Mouse (Mus musculus): ENCODE results near the gene Cyp3a16. TPM values are rescaled to one million over a fixed set of nuclear protein-coding genes. Genes with fewer than 3 reads are reported as not detected.
"Not testable (repeated sequence)": the region's sequence is repeated elsewhere in the genome, so short reads cannot be mapped to it uniquely, and the experiment has no call there.

Cyp3a16 gene
- total and polyA plus RNA-seq, 3 experiments = not detected

DNA sequence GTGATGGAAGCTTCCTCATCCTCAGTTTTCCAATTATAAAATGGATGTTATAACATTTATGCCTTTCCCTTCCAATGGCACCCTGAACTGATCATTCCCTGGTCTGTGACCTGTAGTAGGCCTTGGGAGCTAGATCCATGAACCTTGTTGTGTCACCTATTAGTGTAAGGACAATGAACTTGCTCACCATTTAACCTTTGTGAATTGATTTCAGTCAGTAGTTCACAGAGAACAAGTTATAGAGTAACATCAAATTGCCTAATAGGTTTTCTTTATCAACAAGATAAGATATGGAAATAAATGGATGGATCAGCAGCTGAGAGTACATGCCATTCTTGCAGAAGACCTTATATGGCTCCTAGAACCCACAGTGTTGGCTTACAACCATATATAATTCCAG, 38.5 kb downstream of the Cyp3a16 start:
- TF ChIP-seq TAL1 (conservative IDR thresholded peaks at IDR 0.05; ENCODE audit: low read depth, low read length) (no peak), CTCF (IDR thresholded peaks at IDR 0.05; ENCODE audit: low read depth, low read length) (no peak), POLR2AphosphoS5 (IDR thresholded peaks at IDR 0.05; ENCODE audit: insufficient replicate concordance, low read depth, low read length) (no peak), GATA2 (IDR thresholded peaks at IDR 0.05; ENCODE audit: borderline replicate concordance, low read depth, low read length) (no peak), GATA1 (IDR thresholded peaks at IDR 0.05; ENCODE audit: borderline replicate concordance, low read length) (no peak)
- no peak for ATAC-seq (ENCODE audit: extremely low read depth, insufficient number of reproducible peaks, low FRiP score, poor library complexity, severe bottlenecking)
- Histone ChIP-seq H3K36me3 (replicated peaks) (no peaks in the 10 kb centered on the region), H3K9me3 (replicated peaks) (peaks cover 2% of the 10 kb centered on the region; the same call in 1 of the 2 replicates), H3K4me3 (ENCODE audit: low read depth, low read length) (no peak overlapping the region), H3K27me3 (ENCODE audit: insufficient read depth, low read length) (no peaks in the 10 kb centered on the region), H3K4me1 (ENCODE audit: insufficient read depth, low read depth, low read length) (no peaks in the 10 kb centered on the region)
- no peak for DNase-seq (ENCODE audit: low spot score)

DNA sequence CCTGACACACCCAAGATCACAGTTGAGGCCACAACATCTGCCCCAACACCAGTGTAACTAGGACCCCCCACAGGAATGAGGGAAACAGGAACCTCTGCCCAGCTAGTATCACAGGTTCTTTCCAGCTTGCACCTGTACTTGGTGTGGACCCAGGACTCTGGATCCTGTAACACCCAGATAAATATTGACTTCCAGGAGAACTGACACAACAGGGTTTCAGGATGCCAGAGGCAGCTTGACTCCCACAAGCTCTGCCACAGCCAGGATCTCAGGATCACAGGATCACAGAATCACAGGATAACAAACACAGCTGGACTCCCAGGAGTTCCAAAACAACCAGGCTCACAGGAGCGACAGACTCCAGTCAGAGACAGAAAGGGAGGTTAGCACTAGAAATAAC, 47.2 kb downstream of the Cyp3a16 start:
- no peak for ATAC-seq (ENCODE audit: extremely low read depth, insufficient number of reproducible peaks, low FRiP score, poor library complexity, severe bottlenecking)
- no peaks in the 10 kb centered on the region for H3K4me1 ChIP-seq (ENCODE audit: insufficient read depth, low read depth, low read length)
- no peak for DNase-seq (ENCODE audit: low spot score)

GRCm38 (mm10) chr5:145415416-145415815, 54.1 kb downstream of the Cyp3a16 start:
- H3K9me3 ChIP-seq (replicated peaks); H3K4me1 ChIP-seq (ENCODE audit: insufficient read depth, low read depth, low read length); H3K36me3 ChIP-seq (replicated peaks); DNase-seq (ENCODE audit: low spot score); ATAC-seq (ENCODE audit: extremely low read depth, insufficient number of reproducible peaks, low FRiP score, poor library complexity, severe bottlenecking); H3K4me3 ChIP-seq (ENCODE audit: low read depth, low read length); H3K27me3 ChIP-seq (ENCODE audit: insufficient read depth, low read length): not testable (repeated sequence)

More for the DNA sequence above, 47.2 kb downstream of the Cyp3a16 start:
- Histone ChIP-seq H3K36me3 (replicated peaks) (no peaks in the 10 kb centered on the region), H3K4me3 (ENCODE audit: low read depth, low read length) (no peak overlapping the region), H3K27me3 (ENCODE audit: insufficient read depth, low read length) (no peaks in the 10 kb centered on the region), H3K9me3 (replicated peaks) (peaks cover 4% of the 10 kb centered on the region; the same call in 1 of the 2 replicates)
- TF ChIP-seq TAL1 (conservative IDR thresholded peaks at IDR 0.05; ENCODE audit: low read depth, low read length) = no peak

Other genes with a start within 250 kb of the Cyp3a16 start
- gene Zfp655, start 238.0 kb downstream of the Cyp3a16 start, total RNA-seq (2014; fragmentation: Nextera tagmentation) = 124 and 145 TPM in 2 replicates
- 92.8 and 101 TPM in 2 replicates for gene Zfp655, start 238.0 kb downstream of the Cyp3a16 start, total RNA-seq (2017)
- gene Zfp655, start 238.0 kb downstream of the Cyp3a16 start, polyA plus RNA-seq (2012) = 25.1 and 32.6 TPM in 2 replicates
- 23.7 and 33.2 TPM in 2 replicates for gene Zscan25, start 189.2 kb downstream of the Cyp3a16 start, total RNA-seq (2014; fragmentation: Nextera tagmentation)
- gene Zscan25, start 189.2 kb downstream of the Cyp3a16 start, total RNA-seq (2017) = 9.2 and 10.0 TPM in 2 replicates
- gene Zscan25, start 189.2 kb downstream of the Cyp3a16 start, polyA plus RNA-seq (2012) = 34.7 and 44.8 TPM in 2 replicates
- gene Cyp3a57, start 124.4 kb downstream of the Cyp3a16 start, total RNA-seq (2014; fragmentation: Nextera tagmentation) = not detected in 2 replicates
- 0.23 TPM in 1 of 2 replicates, not detected in the other for gene Cyp3a57, start 124.4 kb downstream of the Cyp3a16 start, total RNA-seq (2017)
- not detected in 2 replicates for gene Cyp3a57, start 124.4 kb downstream of the Cyp3a16 start, polyA plus RNA-seq (2012)
- gene Cyp3a41b, start 115.0 kb upstream of the Cyp3a16 start, total RNA-seq (2014; fragmentation: Nextera tagmentation) = not detected in 2 replicates
- gene Cyp3a41b, start 115.0 kb upstream of the Cyp3a16 start, total RNA-seq (2017) = not detected in 2 replicates
- not detected in 2 replicates for gene Cyp3a41b, start 115.0 kb upstream of the Cyp3a16 start, polyA plus RNA-seq (2012)